Mouse (Mus musculus) MEL (cell line): ENCODE results near the gene 4930519G04Rik.

ENCODE experiments used
- CTCF ChIP-seq, 3 experiments: IDR thresholded peaks in 2 of 3; conservative IDR thresholded peaks in 1 of 3; 2 replicates each; pipeline ENCODE4 v1.5.1; 2011 to 2012; ENCODE audit warnings: low read length in 3 of 3, low read depth in 2 of 3, mild to moderate bottlenecking in 2 of 3, improper control_type of control experiment in 1 of 3, inconsistent platforms in 1 of 3, mixed read lengths in 1 of 3, moderate library complexity in 1 of 3; ENCODE audit not compliant: control insufficient read depth in 1 of 3, insufficient read depth in 1 of 3, poor library complexity in 1 of 3, severe bottlenecking in 1 of 3
- GATA1 ChIP-seq: IDR thresholded peaks from 2 replicates; pipeline ENCODE4 v1.6.1; 2011; ENCODE audit warnings: low read depth, low read length, improper control_type of control experiment
- MAX ChIP-seq: IDR thresholded peaks from 2 replicates; pipeline ENCODE4 v1.6.1; 2011; ENCODE audit warnings: low read length, improper control_type of control experiment
- MYB ChIP-seq: IDR thresholded peaks from 2 replicates; pipeline ENCODE4 v1.6.1; 2011; ENCODE audit warnings: mild to moderate bottlenecking, low read depth, low read length, improper control_type of control experiment
- MYC ChIP-seq: IDR thresholded peaks from 2 replicates; pipeline ENCODE4 v1.6.1; 2011; ENCODE audit warnings: low read depth, mild to moderate bottlenecking, low read length, improper control_type of control experiment, moderate library complexity
- POLR2A ChIP-seq, 2 experiments: IDR thresholded peaks; 2 replicates each; pipeline ENCODE4 v1.6.1; 2011 to 2012; ENCODE audit warnings: low read length in 2 of 2, mild to moderate bottlenecking in 2 of 2, control low read depth in 1 of 2, improper control_type of control experiment in 1 of 2, low read depth in 1 of 2, moderate library complexity in 1 of 2; ENCODE audit not compliant: control insufficient read depth in 1 of 2, insufficient read depth in 1 of 2, poor library complexity in 1 of 2
- SIN3A ChIP-seq: IDR thresholded peaks from 2 replicates; pipeline ENCODE4 v1.6.1; 2012; ENCODE audit warnings: low read length, improper control_type of control experiment, inconsistent platforms

GRCm38 (mm10) chr5:114913686-114914085 is 60.2 kb downstream of the 4930519G04Rik start:
- TF ChIP-seq CTCF (IDR thresholded peaks at IDR 0.05 in 2 of 3, conservative IDR thresholded peaks at IDR 0.05 in 1 of 3; ENCODE audit: control insufficient read depth in 1 of 3, insufficient read depth in 1 of 3, low read depth in 2 of 3, low read length in 3 of 3, poor library complexity in 1 of 3, severe bottlenecking in 1 of 3): no peak
- TF ChIP-seq POLR2A (IDR thresholded peaks at IDR 0.05; ENCODE audit: control insufficient read depth in 1 of 2, insufficient read depth in 1 of 2, low read depth in 1 of 2, low read length in 2 of 2, poor library complexity in 1 of 2): no peak
- TF ChIP-seq GATA1: no peak
- TF ChIP-seq SIN3A: no peak
- TF ChIP-seq MYB: no peak
- TF ChIP-seq MYC: no peak
- no peak for TF ChIP-seq MAX
